ENCODE assay signal across 15 mouse cellular contexts in the genomic region with DNA sequence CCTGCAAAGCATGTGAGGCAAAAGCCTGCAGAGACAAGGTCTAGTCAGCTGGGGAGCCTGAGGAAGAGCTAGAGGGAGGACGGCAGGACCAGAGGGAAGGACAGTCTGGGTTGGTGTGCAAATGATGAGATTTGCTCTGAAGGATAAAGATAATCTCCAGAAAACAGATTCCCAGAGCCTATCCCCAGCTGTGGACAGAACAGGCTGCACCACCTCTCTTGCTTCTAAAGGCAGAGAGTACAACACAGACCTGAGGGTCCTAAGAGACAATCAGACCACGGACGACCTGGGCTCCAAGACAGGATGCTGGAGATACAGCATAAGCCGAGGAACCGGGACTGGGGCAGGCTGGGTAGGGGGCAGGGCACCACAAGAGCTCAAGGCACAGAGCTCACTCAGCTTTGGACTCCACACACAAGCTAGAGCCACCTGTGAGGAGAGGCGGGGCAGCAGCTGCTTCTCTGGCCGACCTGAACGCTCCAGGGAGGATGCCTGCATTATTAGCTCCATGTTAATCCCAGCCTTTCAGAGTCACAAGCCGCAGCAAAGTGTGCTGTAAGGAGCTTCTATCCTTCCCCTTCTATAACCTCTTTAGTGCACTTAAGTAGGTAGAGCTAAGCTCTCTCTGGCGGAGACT.
DNase-seq lines count a peak whose midpoint lies in the region; ATAC-seq and TF ChIP-seq lines count a peak whose summit lies in the region.
"Had no signal": no experiment of that assay in that cellular context is flagged by ENCODE, and none has a peak within 500 bp of the region (broad histone marks: within the 10 kb centered on the region; RNA-seq: fewer than 3 reads in every experiment).

No protein-coding gene starts in this region.

- no peak overlapping the region for H3K4me3 ChIP-seq in embryonic facial prominence, embryonic 10.5 days
- no peak overlapping the region for H3K4me3 ChIP-seq in liver, embryonic 13.5 days (replicated peaks)
- no peak overlapping the region for H3K4me3 ChIP-seq in gastrocnemius, adult 2 months
- H3K4me3 ChIP-seq: embryonic facial prominence, embryonic 13.5 days; heart, embryonic 15.5 days; neural tube, embryonic 13.5 days had no signal

- H3K27ac ChIP-seq in embryonic facial prominence, embryonic 10.5 days (replicated peaks): no peak overlapping the region
- no peak overlapping the region for H3K27ac ChIP-seq in liver, embryonic 13.5 days
- H3K27ac ChIP-seq in gastrocnemius, adult 2 months: no peak overlapping the region
- H3K27ac ChIP-seq: embryonic facial prominence, embryonic 13.5 days; heart, embryonic 15.5 days; kidney, postnatal 0 days had no signal

- 29% methylated on average over 10 of the region's 10 CpGs for WGBS in embryonic facial prominence, embryonic 10.5 days
- WGBS in liver, embryonic 13.5 days (ENCODE audit: insufficient replicate concordance): 49% methylated on average over 10 of the region's 10 CpGs

- H3K36me3 ChIP-seq in embryonic facial prominence, embryonic 10.5 days (replicated peaks): peaks cover 17% of the 10 kb centered on the region
- H3K36me3 ChIP-seq in liver, embryonic 13.5 days: peaks cover 7% of the 10 kb centered on the region

- peak; percentile 10 for DNase-seq in left cerebral cortex, postnatal 4 days
- no peak for DNase-seq in left cerebral cortex, postnatal 36 days (ENCODE audit: low spot score in 2 of 2)
- DNase-seq in embryonic facial prominence, embryonic 10.5 days (ENCODE audit: low spot score): peak; percentile 18
- DNase-seq in liver, embryonic 13.5 days: no peak
- DNase-seq in retina, adult 2 months (ENCODE audit: low read depth, low spot score): peak; percentile 63
- DNase-seq in urinary bladder, postnatal 36 days (ENCODE audit: low spot score in 2 of 2): no peak
- no peak for DNase-seq in gastrocnemius, adult 2 months
- no peak for DNase-seq in yolk sac, embryonic 10.5 days (ENCODE audit: low spot score)
- DNase-seq: cerebellum, postnatal 14 days; thymus, postnatal 36 days had no signal

- intact Hi-C loops in left cerebral cortex, postnatal 4 days (cut with DNase I): no loop called here
- intact Hi-C loops in left cerebral cortex, postnatal 36 days (cut with DNase I): no loop called here
- intact Hi-C loops in gastrocnemius, adult 2 months (cut with DNase I): no loop called here

- 0 out of 2 replicates have a peak, but pooled peaks have one; percentile 10 for ATAC-seq in liver, embryonic 13.5 days (ENCODE audit: low read depth)
- ATAC-seq: inflammation-experienced regulatory T-cells, adult 6 months had no signal

- H3K9me3 ChIP-seq in embryonic facial prominence, embryonic 10.5 days: no peaks in the 10 kb centered on the region
- H3K9me3 ChIP-seq in liver, embryonic 13.5 days (replicated peaks): no peaks in the 10 kb centered on the region
- H3K9me3 ChIP-seq: embryonic facial prominence, embryonic 13.5 days; heart, embryonic 15.5 days; neural tube, embryonic 13.5 days had no signal

- TF ChIP-seq CTCF in gastrocnemius, adult 2 months (IDR thresholded peaks at IDR 0.05): no peak

- H3K27me3 ChIP-seq in embryonic facial prominence, embryonic 10.5 days (replicated peaks; ENCODE audit: low read depth, poor library complexity, severe bottlenecking): no peaks in the 10 kb centered on the region
- H3K27me3 ChIP-seq in liver, embryonic 13.5 days: no peaks in the 10 kb centered on the region
- H3K27me3 ChIP-seq: embryonic facial prominence, embryonic 13.5 days; heart, embryonic 15.5 days; neural tube, embryonic 13.5 days had no signal

- H3K4me1 ChIP-seq in embryonic facial prominence, embryonic 10.5 days: peaks cover 8% of the 10 kb centered on the region
- H3K4me1 ChIP-seq in liver, embryonic 13.5 days (replicated peaks): peaks cover 28% of the 10 kb centered on the region

- no peak overlapping the region for H3K4me2 ChIP-seq in liver, embryonic 13.5 days
- H3K4me2 ChIP-seq: embryonic facial prominence, embryonic 13.5 days; heart, embryonic 15.5 days had no signal

- no peak overlapping the region for H3K9ac ChIP-seq in liver, embryonic 13.5 days
- H3K9ac ChIP-seq: heart, embryonic 15.5 days; neural tube, embryonic 13.5 days had no signal

Comparison
In these comparisons a context has a peak if more than half of its experiments do, and no peak if none do; other contexts are left out.
1. DNase-seq: peak in left cerebral cortex, postnatal 4 days (single experiment), embryonic facial prominence, embryonic 10.5 days (single experiment) and retina, adult 2 months (single experiment); none in left cerebral cortex, postnatal 36 days (0 of 2), liver, embryonic 13.5 days (single experiment), urinary bladder, postnatal 36 days (0 of 2), gastrocnemius, adult 2 months (single experiment) and yolk sac, embryonic 10.5 days (single experiment).